Mouse (Mus musculus) lung, embryonic 16.5 days (tissue): ENCODE measurements at regions not wholly inside any gene's neighbourhood (a gene's known extent, or its start where the extent isn't known, plus 50 kb on each side); places are given as distances from the start of the nearest gene placed in this dataset.

Source experiments
- ATAC-seq: fragments of 200-750 bp; cut with Nextera tagmentation; 2 replicates; pipeline ENCODE4 v1.8.0; 2017; ENCODE audit warnings: low read depth, mild to moderate bottlenecking, moderate library complexity
- H3K27ac ChIP-seq: fragments of 300-500 bp; sonication (generic); 2 replicates; pipeline ENCODE4 v1.5.1; 2014; ENCODE audit warnings: mild to moderate bottlenecking, control low read depth, low read length
- H3K27me3 ChIP-seq: fragments of 300-500 bp; sonication (generic); 2 replicates; pipeline ENCODE4 v1.6.1; 2014; ENCODE audit warnings: low read depth, low read length, mixed read lengths; ENCODE audit not compliant: control insufficient read depth, insufficient read depth
- H3K36me3 ChIP-seq: fragments of 300-500 bp; sonication (generic); 2 replicates; pipeline ENCODE4 v1.6.1; 2014; ENCODE audit warnings: low read length; ENCODE audit not compliant: control insufficient read depth, insufficient read depth
- H3K4me1 ChIP-seq: fragments of 300-500 bp; sonication (generic); replicated peaks from 2 replicates; pipeline ENCODE4 v1.6.1; 2014; ENCODE audit warnings: low read length, mixed read lengths; ENCODE audit not compliant: control insufficient read depth, insufficient read depth
- H3K4me2 ChIP-seq: fragments of 300-500 bp; sonication (generic); 2 replicates; pipeline ENCODE4 v1.6.1; 2014; ENCODE audit warnings: low read depth, low read length, control low read depth
- H3K4me3 ChIP-seq: fragments of 300-500 bp; sonication (generic); 2 replicates; pipeline ENCODE4 v1.5.1; 2014; ENCODE audit warnings: mild to moderate bottlenecking, low read length, control low read depth
- H3K9ac ChIP-seq: fragments of 300-500 bp; sonication (generic); 2 replicates; pipeline ENCODE4 v1.6.1; 2014; ENCODE audit warnings: low read length, control low read depth
- H3K9me3 ChIP-seq: fragments of 300-500 bp; sonication (generic); 2 replicates; pipeline ENCODE4 v1.6.1; 2016; ENCODE audit warnings: low read length; ENCODE audit not compliant: control insufficient read depth
- WGBS: fragments of 180-500 bp; shearing (Covaris S2); extraction: QIAGEN DNeasy Blood & Tissue Kit; methylation state at CpG from one replicate; pipeline ENCODE4 v1.1.7; 2014; 5-methylcytosine and 5-hydroxymethylcytosine counted together

DNA sequence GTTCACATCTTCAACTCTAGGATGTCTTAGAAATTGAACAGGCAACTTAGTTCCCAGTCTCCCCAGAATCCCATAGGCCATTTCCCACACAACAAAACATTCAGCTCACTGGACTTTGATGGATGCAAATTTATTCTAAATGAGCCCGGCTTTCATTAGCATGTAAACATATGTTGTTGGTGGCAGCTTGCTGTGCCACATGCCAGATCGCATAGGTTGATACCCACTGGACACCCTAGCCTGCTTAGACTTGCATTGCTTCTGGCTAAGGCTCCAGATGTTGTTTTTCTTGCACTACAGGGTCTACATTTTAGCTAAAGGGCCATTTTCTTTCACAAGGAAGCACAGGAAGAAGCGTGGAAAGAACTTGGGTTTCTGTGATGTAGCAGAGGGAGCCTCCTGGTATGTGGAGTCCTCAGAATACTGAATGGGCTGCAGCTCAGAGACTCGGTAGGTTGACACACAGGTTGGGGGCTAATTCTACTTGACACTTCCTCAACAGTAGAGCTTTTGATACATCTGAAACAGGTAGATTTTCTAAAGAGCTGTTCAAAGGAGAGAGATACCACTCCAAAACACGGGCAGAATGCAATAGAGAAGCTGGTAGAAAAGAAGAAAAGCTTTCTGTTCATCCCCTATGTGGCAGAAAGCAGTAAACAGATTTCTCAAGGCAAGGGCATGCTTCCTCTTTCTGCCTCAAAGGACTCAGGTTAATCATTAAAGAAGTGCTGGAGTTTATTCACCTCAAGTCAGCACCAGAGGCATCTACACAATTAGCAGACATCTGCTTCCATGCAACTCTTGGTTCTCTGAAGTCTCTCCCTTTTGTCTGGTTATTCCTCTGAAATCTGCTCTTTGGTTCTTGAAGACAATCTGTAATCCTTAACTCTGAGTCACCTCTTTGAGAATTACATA lies 153.9 kb upstream of the Pfkp start:
- no peaks in the 10 kb centered on the region for H3K27me3 ChIP-seq
- no peak overlapping the region for H3K4me2 ChIP-seq
- H3K9ac ChIP-seq: no peak overlapping the region
- H3K9me3 ChIP-seq: no peaks in the 10 kb centered on the region
- H3K36me3 ChIP-seq: no peaks in the 10 kb centered on the region
- H3K4me3 ChIP-seq: no peak overlapping the region
- H3K27ac ChIP-seq: no peak overlapping the region
- no peak for ATAC-seq
- H3K4me1 ChIP-seq: no peaks in the 10 kb centered on the region
- 63% methylated on average over 5 of the region's 5 CpGs for WGBS

DNA sequence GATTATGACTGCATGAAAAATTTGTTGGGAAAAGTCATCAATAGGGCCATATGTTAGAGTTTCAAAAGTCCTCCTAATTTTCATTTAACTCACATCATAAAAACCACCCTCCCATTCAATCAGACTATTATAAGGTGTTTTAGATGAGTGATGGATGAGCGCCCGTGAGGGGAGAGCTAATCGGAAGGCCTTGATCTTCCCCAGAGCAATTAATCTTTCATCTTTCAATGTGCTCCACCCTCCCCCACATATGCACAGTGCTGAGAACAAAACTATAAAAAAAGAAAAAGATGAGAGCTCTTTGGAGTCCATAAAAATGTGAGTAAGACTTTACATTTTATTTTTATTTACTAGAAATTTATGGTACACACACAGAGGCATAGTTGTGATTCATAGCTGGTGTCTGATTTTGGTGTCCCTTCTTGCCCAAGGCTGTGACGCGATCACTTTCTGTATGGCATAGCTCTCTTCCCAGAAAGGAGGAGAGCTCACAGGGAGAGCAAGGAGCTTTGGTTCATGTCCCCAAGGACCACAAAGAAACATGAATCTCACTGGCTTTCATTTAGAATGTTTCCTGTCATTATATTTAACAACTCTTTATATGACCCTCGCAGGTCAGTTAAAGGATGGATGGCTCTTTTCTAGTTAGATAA lies 119.5 kb upstream of the Pfkp start:
- H3K9me3 ChIP-seq: no peaks in the 10 kb centered on the region
- no peak overlapping the region for H3K4me3 ChIP-seq
- H3K36me3 ChIP-seq: no peaks in the 10 kb centered on the region
- H3K4me1 ChIP-seq: no peaks in the 10 kb centered on the region
- no peak overlapping the region for H3K27ac ChIP-seq
- 72% methylated on average over 6 of the region's 6 CpGs for WGBS
- ATAC-seq: no peak
- H3K27me3 ChIP-seq: no peaks in the 10 kb centered on the region
- no peak overlapping the region for H3K4me2 ChIP-seq
- H3K9ac ChIP-seq: no peak overlapping the region

DNA sequence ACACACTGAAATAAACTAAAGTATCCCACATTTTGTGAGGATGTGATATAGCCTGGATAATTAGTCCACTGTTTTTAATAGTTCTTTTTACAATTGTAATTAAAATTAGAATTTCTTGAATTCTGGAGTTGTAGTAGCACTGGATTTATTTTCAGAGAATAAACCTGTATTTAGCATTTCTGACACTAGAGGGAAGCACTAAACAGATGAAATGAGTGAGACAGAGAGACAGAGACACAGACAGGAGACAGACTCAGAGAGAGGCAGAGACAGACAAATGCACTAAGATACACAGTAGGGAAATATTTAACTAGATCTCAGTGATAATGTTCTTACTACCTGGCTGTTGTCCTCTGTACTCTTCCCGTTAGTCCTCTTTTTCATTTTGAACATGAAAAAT lies 108.6 kb upstream of the Pfkp start:
- Histone ChIP-seq H3K4me2 (no peak overlapping the region), H3K27ac (no peak overlapping the region), H3K4me1 (no peaks in the 10 kb centered on the region), H3K4me3 (no peak overlapping the region), H3K9ac (no peak overlapping the region), H3K36me3 (no peaks in the 10 kb centered on the region), H3K9me3 (no peaks in the 10 kb centered on the region), H3K27me3 (no peaks in the 10 kb centered on the region)
- 56% methylated on average over 1 of the region's 1 CpGs for WGBS
- ATAC-seq: no peak

DNA sequence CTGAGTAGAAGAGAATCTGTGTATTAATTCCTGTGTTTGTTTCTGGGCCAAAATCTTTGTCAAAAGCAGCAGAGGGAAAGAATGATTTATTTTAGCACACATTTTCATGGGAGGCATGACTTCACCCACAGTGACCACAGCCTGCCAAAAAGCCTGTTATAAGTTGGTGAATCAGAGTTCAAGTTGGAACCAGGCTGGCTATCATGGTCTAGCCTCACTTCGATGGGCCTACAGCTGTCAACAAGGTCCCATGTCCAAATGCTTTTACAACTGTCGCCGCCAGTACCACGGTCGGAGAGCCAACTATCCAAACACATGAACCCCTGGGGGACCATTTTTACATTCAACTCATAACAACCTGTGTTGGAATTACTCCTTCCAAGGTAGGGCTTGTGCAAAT lies 103.0 kb upstream of the Pfkp start:
- ATAC-seq: no peak
- no peak overlapping the region for H3K27ac ChIP-seq
- no peaks in the 10 kb centered on the region for H3K9me3 ChIP-seq
- no peaks in the 10 kb centered on the region for H3K4me1 ChIP-seq
- H3K27me3 ChIP-seq: no peaks in the 10 kb centered on the region
- no peak overlapping the region for H3K4me3 ChIP-seq
- H3K9ac ChIP-seq: no peak overlapping the region
- 74% methylated on average over 5 of the region's 5 CpGs for WGBS
- no peaks in the 10 kb centered on the region for H3K36me3 ChIP-seq
- H3K4me2 ChIP-seq: no peak overlapping the region

DNA sequence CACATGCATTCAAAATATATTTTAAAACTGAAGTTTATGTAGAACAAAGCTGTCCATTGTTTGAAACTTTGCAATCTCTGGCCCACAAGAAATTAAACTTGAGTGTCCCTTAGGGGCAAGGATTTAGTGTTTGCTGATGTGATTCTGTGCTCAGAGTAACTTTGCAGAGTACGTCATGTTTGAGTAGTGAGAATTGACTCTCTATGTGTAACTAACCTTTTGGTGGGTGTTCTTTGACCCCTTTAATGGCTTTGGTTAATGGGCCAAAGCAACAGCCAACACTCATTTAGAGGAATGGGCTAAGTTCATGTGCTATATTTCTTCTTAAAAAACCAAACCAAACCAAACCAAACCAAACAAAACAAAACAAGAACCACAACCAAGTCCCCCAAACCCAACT lies 102.6 kb upstream of the Pfkp start:
- Histone ChIP-seq H3K4me3 (no peak overlapping the region), H3K4me1 (no peaks in the 10 kb centered on the region), H3K9me3 (no peaks in the 10 kb centered on the region), H3K27ac (no peak overlapping the region), H3K36me3 (no peaks in the 10 kb centered on the region), H3K9ac (no peak overlapping the region), H3K27me3 (no peaks in the 10 kb centered on the region), H3K4me2 (no peak overlapping the region)
- no peak for ATAC-seq
- 45% methylated on average over 1 of the region's 1 CpGs for WGBS

- Histone ChIP-seq H3K9ac (no peak overlapping the region), H3K4me2 (no peak overlapping the region), H3K4me1 (no peaks in the 10 kb centered on the region), H3K27ac (no peak overlapping the region), H3K4me3 (no peak overlapping the region), H3K9me3 (no peaks in the 10 kb centered on the region), H3K27me3 (no peaks in the 10 kb centered on the region), H3K36me3 (no peaks in the 10 kb centered on the region)
- 78% methylated on average over 4 of the region's 4 CpGs for WGBS
- ATAC-seq: no peak
Measured at GRCm38 (mm10) chr13:6741916-6742315, 93.3 kb upstream of the Pfkp start.

DNA sequence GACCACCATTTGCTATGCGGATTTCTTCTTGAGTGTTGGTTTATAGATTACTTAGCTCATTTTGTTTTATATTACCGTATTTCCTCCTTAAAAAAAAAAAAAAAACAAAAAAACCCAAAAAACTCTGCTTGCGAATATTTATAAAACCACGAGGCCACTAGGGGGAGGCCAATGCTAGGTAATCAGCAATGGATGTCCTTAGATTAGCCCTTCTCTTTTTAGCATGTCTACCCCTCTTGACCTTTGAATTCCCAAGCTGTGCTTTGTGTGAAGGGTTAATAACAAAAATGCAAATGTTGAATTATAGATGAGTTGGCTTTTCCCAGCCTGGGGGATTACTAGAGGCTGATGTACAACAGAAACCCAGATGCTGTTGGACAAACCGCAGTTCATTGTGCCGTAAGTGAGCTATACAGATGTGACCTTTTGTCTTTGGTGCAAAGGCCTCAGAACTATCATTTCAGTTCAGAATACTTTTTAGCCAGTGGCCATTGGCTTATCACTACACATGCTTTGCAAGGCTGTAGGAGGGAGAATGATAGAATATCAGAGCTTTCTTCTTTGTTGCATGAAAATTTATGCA lies 88.5 kb upstream of the Pfkp start:
- ATAC-seq: no peak
- no peaks in the 10 kb centered on the region for H3K36me3 ChIP-seq
- no peaks in the 10 kb centered on the region for H3K9me3 ChIP-seq
- no peak overlapping the region for H3K27ac ChIP-seq
- H3K4me2 ChIP-seq: no peak overlapping the region
- H3K27me3 ChIP-seq: no peaks in the 10 kb centered on the region
- H3K4me3 ChIP-seq: no peak overlapping the region
- no peaks in the 10 kb centered on the region for H3K4me1 ChIP-seq
- H3K9ac ChIP-seq: no peak overlapping the region
- WGBS: 54% methylated on average over 6 of the region's 6 CpGs
